Mouse (Mus musculus) mesoderm, embryonic 11.5 days (tissue): ENCODE data around the gene Dph3.
"Not testable (repeated sequence)": the region's sequence is repeated elsewhere in the genome, so short reads cannot be mapped to it uniquely, and the experiment has no call there.

ENCODE experiments used
- DNase-seq: peaks from one replicate; pipeline ENCODE4 v3.0.0-alpha.2; 2012; ENCODE audit warnings: low read depth, low spot score

The Dph3 gene

GRCm38 (mm10) chr14:32085486-32086201 is at the start of gene Dph3:
Dph3 (minus strand) TSS chr14:32085729.
- DNase-seq: peak; percentile 99

- DNase-seq: no peak
Measured at GRCm38 (mm10) chr14:32134293-32134692, 48.8 kb upstream of the Dph3 start.

- DNase-seq: no peak
Measured at GRCm38 (mm10) chr14:32131836-32132235, 46.3 kb upstream of the Dph3 start.

- no peak for DNase-seq
Measured at GRCm38 (mm10) chr14:32128409-32128808, 42.9 kb upstream of the Dph3 start.

- not testable (repeated sequence) for DNase-seq
Measured at GRCm38 (mm10) chr14:32125256-32125655, 39.7 kb upstream of the Dph3 start.

- DNase-seq: no peak
Measured at GRCm38 (mm10) chr14:32124261-32124660, 38.7 kb upstream of the Dph3 start.

GRCm38 (mm10) chr14:32121920-32122315 is 36.4 kb upstream of the Dph3 start:
- DNase-seq: peak; percentile 19

GRCm38 (mm10) chr14:32120940-32121919 is 35.7 kb upstream of the Dph3 start:
- no peak for DNase-seq

GRCm38 (mm10) chr14:32112124-32112523 is 26.6 kb upstream of the Dph3 start:
- DNase-seq: not testable (repeated sequence)

- no peak for DNase-seq
Measured at GRCm38 (mm10) chr14:32106911-32107310, 21.4 kb upstream of the Dph3 start.

GRCm38 (mm10) chr14:32105663-32106062 is 20.1 kb upstream of the Dph3 start:
- no peak for DNase-seq

- no peak for DNase-seq
Measured at GRCm38 (mm10) chr14:32103556-32103955, 18.0 kb upstream of the Dph3 start.

GRCm38 (mm10) chr14:32098951-32099350 is 13.4 kb upstream of the Dph3 start:
- DNase-seq: no peak

GRCm38 (mm10) chr14:32097691-32098090 is 12.2 kb upstream of the Dph3 start:
- DNase-seq: no peak

- DNase-seq: no peak
Measured at GRCm38 (mm10) chr14:32096740-32097139, 11.2 kb upstream of the Dph3 start.

- DNase-seq: no peak
Measured at GRCm38 (mm10) chr14:32095646-32096045, 10.1 kb upstream of the Dph3 start.

- DNase-seq: no peak
Measured at GRCm38 (mm10) chr14:32093500-32094117, 8.1 kb upstream of the Dph3 start.

GRCm38 (mm10) chr14:32093018-32093417 is 7.5 kb upstream of the Dph3 start:
- DNase-seq: no peak

- DNase-seq: no peak
Measured at GRCm38 (mm10) chr14:32091704-32092103, 6.2 kb upstream of the Dph3 start.

- DNase-seq: peak; percentile 62
Measured at GRCm38 (mm10) chr14:32091124-32091523, 5.6 kb upstream of the Dph3 start.

GRCm38 (mm10) chr14:32087584-32088248 is 2.2 kb upstream of the Dph3 start:
- DNase-seq: not testable (repeated sequence)

GRCm38 (mm10) chr14:32086226-32086625 is 697 bp upstream of the Dph3 start:
- no peak for DNase-seq
